Mouse (Mus musculus) forebrain, embryonic 15.5 days (tissue): ENCODE data around the gene Pou3f1. TPM values are rescaled to one million over a fixed set of nuclear protein-coding genes. Genes with fewer than 3 reads are reported as not detected.
"Not testable (repeated sequence)": the region's sequence is repeated elsewhere in the genome, so short reads cannot be mapped to it uniquely, and the experiment has no call there.

Source experiments
- ATAC-seq: fragments of 200-750 bp; cut with Nextera tagmentation; replicated peaks from 2 replicates; pipeline ENCODE4 v1.8.0; 2017; ENCODE audit warnings: mild to moderate bottlenecking, moderate TSS enrichment, moderate library complexity
- H3K27ac ChIP-seq: fragments of 300-500 bp; sonication (generic); replicated peaks from 2 replicates; pipeline ENCODE4 v1.5.1; 2015; ENCODE audit warnings: mild to moderate bottlenecking, inconsistent platforms
- H3K27me3 ChIP-seq: fragments of 300-500 bp; sonication (generic); 2 replicates; pipeline ENCODE4 v1.6.1; 2015; ENCODE audit warnings: inconsistent platforms
- H3K36me3 ChIP-seq: fragments of 300-500 bp; sonication (generic); 2 replicates; pipeline ENCODE4 v1.6.1; 2015; ENCODE audit warnings: mild to moderate bottlenecking, inconsistent platforms
- H3K4me1 ChIP-seq: fragments of 300-500 bp; sonication (generic); 2 replicates; pipeline ENCODE4 v1.6.1; 2015; ENCODE audit warnings: inconsistent platforms
- H3K4me2 ChIP-seq: fragments of 300-500 bp; sonication (generic); replicated peaks from 2 replicates; pipeline ENCODE4 v1.6.1; 2015; ENCODE audit warnings: mild to moderate bottlenecking, inconsistent platforms
- H3K4me3 ChIP-seq: fragments of 300-500 bp; sonication (generic); 2 replicates; pipeline ENCODE4 v1.5.1; 2015; ENCODE audit warnings: mild to moderate bottlenecking, inconsistent platforms
- H3K9ac ChIP-seq: fragments of 300-500 bp; sonication (generic); replicated peaks from 2 replicates; pipeline ENCODE4 v1.6.1; 2015; ENCODE audit warnings: mild to moderate bottlenecking, inconsistent platforms
- H3K9me3 ChIP-seq: fragments of 300-500 bp; sonication (generic); 2 replicates; pipeline ENCODE4 v1.6.1; 2016; ENCODE audit warnings: inconsistent platforms
- WGBS: fragments of 180-500 bp; shearing (Covaris S2); methylation state at CpG from one replicate; pipeline ENCODE4 v1.1.7; 2015; ENCODE audit warnings: mixed read lengths; 5-methylcytosine and 5-hydroxymethylcytosine counted together
- polyA plus RNA-seq: library from polyadenylated mRNA; unstranded; fragments of >200 nt; fragmentation: Nextera tagmentation; extraction: Ambion mirVana; gene quantifications from 2 replicates; pipeline ENCODE4 v1.2.1, GENCODE M21; 2015

The Pou3f1 gene
- polyA plus RNA-seq, 1 experiment from 2014 or later, result 21.8 TPM

DNA sequence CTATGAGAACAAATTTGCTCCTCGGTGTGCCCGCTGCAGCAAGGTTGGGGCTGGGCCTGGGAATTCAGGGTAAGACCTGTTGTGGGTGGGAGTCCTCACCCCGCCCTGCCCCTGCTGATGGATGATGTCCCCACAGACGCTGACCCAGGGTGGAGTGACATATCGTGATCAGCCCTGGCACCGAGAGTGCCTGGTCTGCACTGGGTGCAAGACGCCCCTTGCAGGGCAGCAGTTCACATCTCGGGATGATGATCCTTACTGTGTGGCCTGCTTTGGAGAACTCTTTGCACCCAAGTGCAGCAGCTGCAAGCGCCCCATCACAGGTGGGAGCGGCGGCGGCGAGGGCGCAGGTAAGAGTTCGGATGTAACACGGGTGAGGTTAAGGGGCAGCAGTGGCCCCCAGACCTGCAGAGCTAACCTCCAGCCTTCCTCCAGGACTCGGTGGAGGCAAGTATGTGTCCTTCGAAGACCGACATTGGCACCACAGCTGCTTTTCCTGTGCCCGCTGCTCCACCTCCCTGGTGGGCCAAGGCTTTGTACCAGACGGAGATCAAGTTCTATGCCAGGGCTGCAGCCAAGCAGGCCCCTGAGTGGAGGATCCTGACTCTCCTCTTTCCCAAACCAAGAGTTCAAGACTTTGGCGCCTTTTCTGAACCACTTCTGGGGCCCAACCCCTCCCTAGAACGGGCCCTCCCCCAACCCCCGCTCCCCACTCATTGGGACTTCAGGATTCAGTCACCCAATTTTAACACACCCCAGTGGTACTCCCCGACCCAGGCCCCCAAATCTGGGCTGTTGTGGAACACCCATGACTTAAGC is 51.0 kb downstream of the Pou3f1 start:
- Histone ChIP-seq H3K27me3 (peaks cover 12% of the 10 kb centered on the region; the same call in 1 of the 2 replicates), H3K4me1 (peaks cover 29% of the 10 kb centered on the region)
- H3K9ac ChIP-seq, H3K9me3 ChIP-seq, H3K4me2 ChIP-seq, H3K36me3 ChIP-seq, H3K27ac ChIP-seq, ATAC-seq, H3K4me3 ChIP-seq: not testable (repeated sequence)
- WGBS, result 90% methylated on average over 24 of the region's 25 CpGs

DNA sequence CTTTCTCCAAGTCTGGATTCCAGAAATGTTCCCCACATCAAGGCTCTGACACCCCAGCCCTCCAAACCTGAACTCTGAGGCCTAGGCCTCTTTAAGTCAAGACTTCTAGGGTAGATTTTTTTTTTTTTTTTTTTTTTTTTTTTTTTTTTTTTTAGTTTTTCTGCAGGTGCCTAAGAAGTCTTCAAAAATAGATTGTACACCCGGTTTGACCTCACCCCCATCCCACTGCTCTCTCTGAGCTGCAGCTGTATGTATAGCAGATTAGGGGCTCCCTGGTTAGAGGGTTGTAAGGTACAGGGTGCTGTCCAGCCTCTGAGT is 51.6 kb downstream of the Pou3f1 start:
- not testable (repeated sequence) for H3K9ac ChIP-seq, H3K4me3 ChIP-seq, ATAC-seq, H3K4me2 ChIP-seq, H3K36me3 ChIP-seq, H3K9me3 ChIP-seq
- Histone ChIP-seq H3K27me3 (peaks cover 12% of the 10 kb centered on the region; the same call in 1 of the 2 replicates), H3K4me1 (peaks cover 29% of the 10 kb centered on the region), H3K27ac (peak overlapping the region; percentile 48)
- WGBS, result 16% methylated on average over 1 of the region's 1 CpGs

DNA sequence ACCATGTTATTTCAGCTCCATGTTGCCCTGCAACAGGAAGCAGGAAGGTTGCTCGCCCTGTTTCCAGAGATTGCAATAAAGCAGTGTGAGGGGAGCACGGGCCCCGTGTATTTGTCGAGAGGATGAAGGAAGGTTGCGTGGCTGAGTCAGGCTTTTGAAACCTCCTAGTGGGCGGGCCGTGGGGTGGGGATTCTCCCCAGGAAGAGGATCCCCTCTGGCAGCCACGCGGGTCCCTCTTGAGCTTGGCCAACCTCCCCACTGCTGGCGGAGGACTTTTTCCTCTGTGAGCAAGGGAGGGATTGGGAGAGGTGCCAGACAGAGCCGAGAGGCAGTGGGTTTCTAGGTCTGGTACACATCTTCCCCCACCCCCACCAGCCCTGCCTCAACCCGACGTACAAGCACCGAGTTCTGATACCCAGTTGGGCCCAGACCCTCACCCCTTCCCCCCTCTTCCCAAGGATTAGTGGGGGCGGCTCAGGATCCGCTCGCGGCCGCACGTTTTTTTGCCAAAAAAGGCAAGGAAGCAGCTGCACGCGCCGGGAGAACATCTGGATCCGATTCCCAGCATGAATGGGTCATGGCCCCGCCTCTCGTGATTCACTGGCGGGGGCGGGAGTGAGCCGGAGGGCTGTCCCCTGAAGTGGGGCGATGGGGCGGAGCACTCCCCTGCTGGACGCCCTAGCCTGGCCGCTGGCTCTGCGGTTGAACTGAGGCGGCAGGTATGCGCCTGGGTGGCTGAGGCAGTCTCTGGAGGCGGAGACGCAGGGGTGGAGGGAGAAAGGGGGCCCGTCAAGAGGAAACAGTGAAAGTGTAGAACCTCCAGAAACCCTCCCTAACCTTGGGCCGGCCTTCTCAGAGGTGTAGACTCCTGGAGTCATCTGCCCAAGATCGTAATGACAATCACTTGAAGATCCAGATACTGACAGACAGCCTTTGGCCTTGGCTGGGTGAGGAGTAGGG is 52.2 kb downstream of the Pou3f1 start:
- peaks cover 22% of the 10 kb centered on the region for H3K4me1 ChIP-seq
- peak overlapping the region; percentile 48 for H3K27ac ChIP-seq
- H3K9me3 ChIP-seq, result no peaks in the 10 kb centered on the region
- peak overlapping the region; percentile 57 for H3K4me2 ChIP-seq
- peak overlapping the region; percentile 38 for H3K9ac ChIP-seq
- peak overlapping the region; percentile 30 for H3K4me3 ChIP-seq
- H3K27me3 ChIP-seq, result peaks cover 12% of the 10 kb centered on the region; the same call in 1 of the 2 replicates
- H3K36me3 ChIP-seq, result no peaks in the 10 kb centered on the region
- peak; percentile 38 for ATAC-seq
- WGBS, result 3% methylated on average over 41 of the region's 41 CpGs

DNA sequence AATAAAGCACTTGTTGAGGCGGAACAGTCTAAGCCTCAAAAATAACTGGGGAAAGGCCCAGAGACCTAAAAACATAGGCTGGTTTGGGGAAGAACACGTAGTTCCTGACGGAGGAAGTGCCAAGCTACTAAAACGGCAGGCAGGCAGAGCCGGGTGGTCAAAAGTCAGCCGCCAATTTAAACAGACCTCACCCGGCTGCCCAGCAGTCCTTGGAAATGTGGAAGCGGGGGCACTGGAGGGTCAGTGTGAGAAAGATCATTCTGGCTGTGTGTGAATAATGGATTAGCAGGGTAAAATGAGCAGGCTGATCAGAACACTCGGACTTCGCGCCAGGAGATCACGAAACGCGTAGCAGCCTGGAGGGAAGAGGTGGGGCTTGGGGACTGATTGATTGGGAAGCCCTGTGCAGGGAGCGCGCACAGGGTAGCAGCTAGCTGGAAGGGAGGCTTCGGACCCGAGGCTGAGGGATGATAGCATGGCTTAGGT is 53.4 kb downstream of the Pou3f1 start:
- Histone ChIP-seq H3K4me3 (no peak overlapping the region), H3K4me2 (0 out of 2 replicates have a peak overlapping the region, but pooled peaks have one; percentile 3), H3K27me3 (peaks cover 12% of the 10 kb centered on the region; the same call in 1 of the 2 replicates), H3K27ac (no peak overlapping the region), H3K9ac (no peak overlapping the region), H3K36me3 (no peaks in the 10 kb centered on the region), H3K9me3 (no peaks in the 10 kb centered on the region), H3K4me1 (peaks cover 13% of the 10 kb centered on the region)
- ATAC-seq, result no peak
- WGBS, result 5% methylated on average over 18 of the region's 18 CpGs

Other genes starting within 250 kb of the Pou3f1 start
- 1.2 TPM in 2 replicates for gene 3100002H09Rik, start 46.0 kb upstream of the Pou3f1 start, polyA plus RNA-seq
- gene Utp11, start 36.8 kb downstream of the Pou3f1 start, polyA plus RNA-seq, result 44.4 and 46.0 TPM in 2 replicates
- 1.6 and 2.2 TPM in 2 replicates for gene Fhl3, start 43.9 kb downstream of the Pou3f1 start, polyA plus RNA-seq
- 132 and 133 TPM in 2 replicates for gene Sf3a3, start 58.0 kb downstream of the Pou3f1 start, polyA plus RNA-seq
- 22.6 and 25.2 TPM in 2 replicates for gene Inpp5b, start 85.0 kb downstream of the Pou3f1 start, polyA plus RNA-seq
- 12.1 and 13.8 TPM in 2 replicates for gene Mtf1, start 145.3 kb downstream of the Pou3f1 start, polyA plus RNA-seq
- 51.1 and 59.3 TPM in 2 replicates for gene Yrdc, start 193.9 kb downstream of the Pou3f1 start, polyA plus RNA-seq
- gene 1110065P20Rik, start 194.4 kb downstream of the Pou3f1 start, polyA plus RNA-seq, result 81.3 and 86.1 TPM in 2 replicates
- gene Maneal, start 205.4 kb downstream of the Pou3f1 start, polyA plus RNA-seq, result 9.3 and 10.2 TPM in 2 replicates
- gene Epha10, start 224.1 kb downstream of the Pou3f1 start, polyA plus RNA-seq, result 1.3 and 1.4 TPM in 2 replicates